Mouse (Mus musculus): ENCODE measurements around the gene Narfl. TPM values are rescaled to one million over a fixed set of nuclear protein-coding genes. Genes with fewer than 3 reads are reported as not detected.

Gene Narfl
- polyA plus RNA-seq (2017; shearing (Covaris generic)), result 32.2 TPM

DNA sequence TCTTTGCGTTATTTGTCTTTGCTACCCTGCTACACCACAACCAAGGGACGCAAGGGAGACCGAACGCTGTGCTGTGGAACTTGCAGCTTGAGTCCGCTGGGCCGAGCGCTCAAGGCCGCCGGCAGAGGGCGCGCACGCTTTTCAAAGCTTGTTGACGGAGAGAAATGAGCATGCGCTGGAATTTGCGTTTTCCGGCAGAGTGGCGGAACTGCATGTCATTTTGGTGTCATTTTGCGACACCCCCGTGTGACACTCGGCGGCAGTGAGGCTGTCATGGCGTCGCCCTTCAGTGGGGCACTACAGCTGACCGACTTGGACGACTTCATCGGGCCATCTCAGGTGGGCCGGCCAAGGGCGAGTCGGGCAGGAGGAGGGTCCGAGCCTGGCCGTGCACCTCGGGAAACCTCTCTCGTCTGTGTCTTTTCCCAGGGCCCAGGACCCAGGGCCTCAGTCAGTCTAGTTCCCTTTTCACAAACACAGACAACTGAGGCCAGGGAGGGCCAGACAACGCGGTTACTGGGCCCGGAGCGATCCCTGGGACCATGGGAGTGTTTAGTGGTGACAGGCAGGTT, at the start of gene Narfl:
Narfl (plus strand) TSS at position 228 of the 572 bp plus-strand sequence.

DNA sequence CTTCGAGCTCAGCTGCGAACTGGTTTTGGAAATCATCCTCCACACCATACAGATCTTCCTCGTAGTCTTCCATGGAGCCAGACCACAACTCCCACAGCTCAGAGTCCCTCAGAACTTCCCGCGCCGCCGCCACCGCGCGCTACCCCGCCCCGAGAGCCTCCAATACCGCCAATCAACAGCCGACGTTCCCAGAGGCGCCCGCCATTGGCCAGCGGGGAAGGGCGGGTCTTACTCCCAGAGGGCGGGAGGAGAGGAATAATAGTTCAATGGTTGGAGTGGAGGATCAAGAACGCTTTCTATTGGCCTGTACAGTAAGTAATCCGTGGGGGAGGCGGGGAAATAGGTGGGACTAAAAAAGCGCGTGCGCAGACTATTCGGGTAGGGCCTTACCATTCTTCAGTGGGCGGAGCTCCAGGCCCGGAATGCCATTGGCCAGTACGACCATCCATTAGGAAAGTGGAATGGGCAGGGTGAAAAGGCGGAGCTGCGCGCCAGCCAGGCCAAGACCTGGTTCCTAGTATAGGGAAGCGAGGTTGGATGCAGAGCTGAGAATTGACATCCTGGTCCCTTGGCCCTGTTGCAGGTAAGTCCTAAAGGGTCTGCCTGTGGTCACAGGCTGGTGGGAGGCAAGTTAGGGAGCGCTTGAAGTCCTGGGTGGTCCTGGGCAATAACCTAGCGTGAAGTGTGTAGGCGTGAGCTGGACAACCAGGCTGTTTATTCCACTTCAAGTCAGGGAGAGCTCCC, 46.1 kb upstream of the Narfl start, which contains the start of the genes Chtf18 and Rpusd1:
Chtf18 (minus strand) TSS at position 155 of the 744 bp plus-strand sequence.
Rpusd1 (plus strand) TSS at position 406 of the 744 bp plus-strand sequence.

DNA sequence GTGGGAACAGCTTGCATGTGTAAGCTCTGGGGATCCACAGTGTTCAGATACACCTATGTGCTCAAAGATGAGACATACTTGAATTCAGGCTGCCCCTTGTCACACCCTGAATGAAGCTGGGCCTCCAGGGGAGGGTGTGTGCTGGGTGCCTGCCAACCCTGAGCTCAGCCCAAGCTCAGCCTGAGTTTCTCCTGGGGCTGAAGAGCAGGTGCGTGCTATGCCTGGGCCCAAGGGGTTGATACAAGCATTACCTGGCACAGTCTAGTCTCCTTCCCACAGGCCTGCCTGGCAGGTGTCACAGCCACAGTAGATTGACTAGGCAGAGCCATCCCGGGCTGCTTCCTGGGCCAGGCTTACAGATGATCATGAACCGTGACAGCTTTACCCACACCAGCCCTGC, 37.8 kb upstream of the Narfl start, which contains the start of gene Mslnl:
Mslnl (plus strand) TSS at position 298 of the 400 bp plus-strand sequence.

DNA sequence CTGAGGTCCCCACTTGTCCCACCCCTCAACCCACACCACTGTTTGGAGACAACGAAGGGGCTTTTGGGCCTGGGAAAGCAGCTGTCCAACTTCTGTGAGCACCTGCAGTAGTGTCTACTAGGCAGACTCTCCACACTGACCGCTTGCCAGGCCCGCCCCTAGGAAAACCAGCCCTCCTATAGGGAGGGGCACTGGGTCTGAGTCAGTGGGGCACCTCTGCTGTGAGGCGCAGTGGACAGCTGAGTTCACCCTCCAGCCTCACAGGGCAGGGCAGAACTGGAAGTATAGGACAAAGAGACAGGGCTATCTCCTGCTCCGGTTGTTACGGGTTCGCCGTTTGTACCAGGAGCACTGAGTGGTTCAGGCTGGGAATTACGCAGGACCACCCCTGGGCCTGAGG, 19.3 kb upstream of the Narfl start, which contains the start of gene Msln:
Msln (minus strand) TSS at position 138 of the 400 bp plus-strand sequence.

DNA sequence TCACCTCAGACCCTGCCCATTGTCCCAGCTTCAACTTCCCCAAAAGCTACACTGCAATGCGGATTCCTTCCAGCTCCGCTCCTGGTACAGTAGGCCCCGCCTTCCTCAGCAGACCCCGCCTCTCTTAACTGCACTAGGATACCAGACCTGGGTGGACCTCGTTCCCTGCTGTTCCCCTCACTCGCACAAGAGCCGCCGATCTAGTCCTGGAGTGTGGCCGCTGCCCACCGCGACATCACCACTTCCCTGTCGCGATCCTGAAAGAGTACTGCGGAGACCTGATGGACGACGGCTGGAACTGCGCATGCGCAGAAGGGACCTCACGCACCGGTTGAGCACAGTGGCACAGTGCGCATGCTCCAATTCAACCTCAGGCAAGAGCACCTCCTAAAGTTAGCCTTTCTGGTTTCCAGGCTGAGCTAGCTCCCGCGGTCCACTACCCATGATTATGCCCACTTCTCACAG, 11.7 kb downstream of the Narfl start, which contains the start of gene Haghl:
Haghl (minus strand) TSS at position 393 of the 465 bp plus-strand sequence.

DNA sequence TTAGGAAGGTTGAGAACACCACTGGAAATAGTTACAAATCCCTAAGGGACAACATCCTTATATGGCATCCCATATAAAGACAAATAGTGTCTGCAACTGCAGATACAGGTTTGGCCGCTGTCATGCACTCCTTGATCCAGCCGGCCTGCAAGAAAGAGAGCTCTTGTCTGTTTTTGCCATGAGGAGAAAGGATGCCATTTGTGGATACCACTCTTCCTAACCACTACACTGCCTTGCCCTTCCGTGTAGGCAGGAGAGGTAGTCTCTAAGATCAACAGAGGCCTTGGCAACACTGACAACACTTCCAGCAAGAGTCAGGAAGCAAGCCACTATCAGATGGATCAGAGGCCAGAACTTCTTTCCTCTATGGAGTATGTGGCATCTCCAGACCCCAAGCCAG, 12.7 kb downstream of the Narfl start, which contains the start of gene Ccdc78:
Ccdc78 (plus strand) TSS at position 301 of the 400 bp plus-strand sequence.

DNA sequence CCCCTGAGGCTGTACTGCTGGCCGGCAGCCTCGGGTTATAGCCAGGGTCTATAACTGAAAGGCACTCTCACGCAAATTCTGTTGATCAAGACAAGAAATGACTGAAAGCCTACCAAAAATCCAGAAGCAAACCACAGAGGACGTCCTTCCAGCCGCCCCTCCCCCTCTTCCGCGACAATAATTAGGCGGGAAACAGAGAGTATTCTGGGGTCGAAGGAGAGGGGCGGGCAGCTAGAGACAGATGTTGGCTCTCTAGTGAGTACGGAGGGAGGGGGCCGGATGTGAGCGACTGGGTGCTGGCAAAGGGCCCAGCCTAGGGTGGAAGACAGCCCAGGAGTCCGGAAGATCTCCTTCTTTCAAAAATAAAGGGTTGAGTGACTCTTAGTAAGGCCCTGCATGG, 19.0 kb downstream of the Narfl start, which contains the start of gene Fam173a:
Fam173a (minus strand) TSS at position 287 of the 400 bp plus-strand sequence.

DNA sequence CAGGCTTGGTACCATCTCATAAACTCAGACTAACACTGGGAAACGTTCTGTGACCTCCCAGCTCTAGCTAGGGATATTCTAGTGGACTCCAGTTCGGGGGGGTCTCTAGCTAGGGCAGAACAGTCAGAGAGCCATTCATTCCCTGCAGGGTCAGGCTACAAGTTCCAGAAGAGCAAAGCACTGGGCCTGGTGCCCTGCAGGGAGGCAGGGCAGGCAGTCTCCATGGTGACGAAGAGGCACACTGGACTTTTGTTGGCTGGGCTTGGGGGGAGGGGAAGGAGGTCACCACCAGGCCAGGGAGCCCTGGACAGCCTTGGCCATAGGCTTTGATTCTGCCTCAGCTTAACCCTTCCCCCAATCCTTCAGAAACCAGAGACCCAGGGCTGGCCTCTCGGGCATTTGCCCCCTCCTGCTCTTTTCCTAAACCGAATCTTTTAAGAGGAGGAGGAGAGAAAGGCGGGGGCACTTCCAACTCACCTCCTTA, 22.1 kb downstream of the Narfl start, which contains the start of gene AC134908.4:
AC134908.4 (minus strand) TSS at position 51 of the 484 bp plus-strand sequence.

DNA sequence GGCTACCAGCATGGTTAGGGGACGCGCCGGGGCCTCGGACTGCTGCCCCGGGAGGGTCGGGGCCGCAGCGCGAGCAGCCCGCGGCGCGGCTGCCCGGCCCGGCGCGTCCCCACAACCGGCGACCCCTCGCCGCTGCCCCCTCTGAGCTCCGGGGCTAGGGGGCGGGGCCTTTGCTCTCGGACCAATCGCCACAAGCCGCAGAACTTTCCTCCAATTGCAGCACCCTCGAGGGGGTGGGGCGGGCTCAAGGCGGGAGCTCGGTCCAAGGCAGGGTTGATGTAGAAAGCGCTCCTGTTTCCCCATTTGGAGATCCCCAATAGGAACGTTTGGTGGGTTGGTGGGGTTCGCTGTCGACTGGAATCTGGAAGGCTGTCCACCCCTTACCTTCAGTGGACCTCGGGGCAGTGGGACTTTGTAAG, 23.4 kb downstream of the Narfl start, which contains the start of gene Metrn:
Metrn (minus strand) TSS at position 186 of the 419 bp plus-strand sequence.

DNA sequence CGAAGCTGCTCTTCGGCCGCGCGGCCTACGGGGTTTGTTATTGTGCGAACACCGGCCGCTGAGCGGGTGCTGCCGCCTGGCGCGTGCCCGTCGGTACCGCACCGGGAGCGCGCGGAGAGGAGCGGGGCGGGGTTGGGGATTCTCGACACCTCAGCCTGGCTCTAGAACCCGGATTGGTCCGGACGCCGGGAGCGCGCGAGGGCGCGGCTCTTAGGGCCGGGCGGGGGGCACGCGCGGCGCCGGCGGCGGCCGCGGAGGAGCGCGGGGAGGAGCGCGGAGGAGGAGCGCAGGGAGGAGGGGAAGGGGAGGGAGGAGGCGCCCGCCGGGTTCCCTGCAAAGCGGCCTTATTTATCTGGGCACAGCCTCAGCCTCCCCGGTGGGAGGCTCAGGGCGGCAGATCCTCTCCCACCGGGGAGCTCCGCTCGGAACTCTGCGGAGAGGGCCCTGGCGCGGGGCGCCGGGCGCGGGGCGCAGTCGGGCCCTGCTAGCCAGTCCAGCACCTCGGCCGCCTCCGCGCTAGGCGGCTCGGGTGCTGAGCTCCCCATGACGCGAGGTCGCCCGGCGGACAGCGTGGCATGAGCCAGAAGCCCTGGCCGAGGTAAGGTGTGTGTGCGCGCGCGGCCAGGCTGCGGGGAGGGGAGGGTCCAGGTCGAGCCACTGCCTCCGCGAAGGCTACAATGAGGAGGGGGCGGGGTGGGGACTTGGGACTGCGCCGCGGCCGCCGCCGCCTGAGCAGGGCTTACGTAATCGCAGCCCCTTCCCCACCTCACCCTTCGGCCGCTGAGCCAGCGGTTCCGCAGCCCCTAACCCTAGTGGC, 35.4 kb downstream of the Narfl start, which contains the start of gene Fbxl16:
Fbxl16 (plus strand) TSS at position 297 of the 817 bp plus-strand sequence.

DNA sequence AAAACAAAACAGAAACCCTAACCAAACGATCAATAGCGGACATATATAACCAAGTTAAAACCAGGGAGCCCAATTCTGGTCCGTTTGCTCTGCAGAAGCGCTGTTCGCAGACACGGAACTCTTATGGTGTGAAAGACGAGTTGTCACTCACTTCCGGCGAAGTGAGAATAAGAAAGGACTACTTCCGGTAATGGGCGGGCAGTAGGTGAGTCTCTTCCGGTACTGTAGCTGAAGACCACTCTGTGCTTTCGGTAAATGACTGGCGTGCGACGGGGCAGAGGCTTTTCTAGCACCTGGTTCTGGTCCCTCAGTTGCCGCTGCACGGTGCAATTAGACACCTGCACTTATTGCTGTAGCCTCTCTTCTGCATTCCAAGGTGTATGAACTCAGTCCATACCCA, 49.9 kb downstream of the Narfl start, which contains the start of gene Wdr24:
Wdr24 (plus strand) TSS at position 176 of the 400 bp plus-strand sequence.

DNA sequence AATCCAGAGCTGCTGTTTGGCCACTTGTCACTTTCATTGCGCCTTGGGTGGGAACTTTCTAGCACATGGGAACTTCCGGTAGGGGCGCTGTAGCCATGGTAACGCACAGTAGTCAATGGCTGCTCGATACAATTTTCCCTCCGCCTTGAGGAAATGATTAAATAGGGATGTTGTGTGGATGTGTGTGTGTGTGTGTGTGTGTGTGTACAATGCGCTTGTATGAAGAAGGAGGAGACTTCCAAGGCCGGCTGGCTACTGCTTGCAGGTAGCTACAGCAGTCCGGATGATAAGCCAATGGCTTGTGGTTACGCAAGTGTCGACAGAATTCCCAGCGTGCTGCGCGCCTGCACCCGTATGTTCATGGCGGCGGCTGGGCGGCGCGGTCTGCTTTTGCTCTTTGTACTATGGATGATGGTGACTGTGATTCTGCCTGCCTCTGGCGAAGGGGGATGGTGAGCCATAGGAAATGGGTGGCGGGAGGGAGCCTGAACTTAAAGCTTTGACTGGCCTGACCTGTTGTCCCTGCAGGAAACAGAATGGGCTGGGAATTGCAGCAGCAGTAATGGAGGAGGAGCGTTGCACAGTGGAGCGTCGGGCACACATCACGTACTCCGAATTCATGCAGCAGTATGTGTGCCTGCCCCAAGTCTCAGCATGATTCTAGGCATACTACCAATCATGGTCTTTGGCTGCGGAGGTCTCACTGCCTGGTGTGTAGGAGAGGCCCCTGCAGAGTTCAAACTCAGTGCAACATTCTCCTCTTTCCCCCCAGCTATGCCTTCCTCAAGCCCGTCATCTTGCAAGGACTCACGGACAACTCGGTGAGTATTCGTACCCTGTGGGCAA, 55.4 kb downstream of the Narfl start, which contains the start of gene Jmjd8:
Jmjd8 (plus strand) TSS at position 156 of the 846 bp plus-strand sequence.

Other genes starting within 250 kb of the Narfl start
- not detected for gene Sox8, start 203.1 kb upstream of the Narfl start, polyA plus RNA-seq (2017; shearing (Covaris generic))
- gene Lmf1, start 194.7 kb upstream of the Narfl start, polyA plus RNA-seq (2017; shearing (Covaris generic)), result 27.7 TPM
- not detected for gene Gng13, start 56.6 kb upstream of the Narfl start, polyA plus RNA-seq (2017; shearing (Covaris generic))
- 7.4 TPM for gene Chtf18, start 46.4 kb upstream of the Narfl start, polyA plus RNA-seq (2017; shearing (Covaris generic))
- 18.0 TPM for gene Rpusd1, start 46.1 kb upstream of the Narfl start, polyA plus RNA-seq (2017; shearing (Covaris generic))
- gene Mslnl, start 37.7 kb upstream of the Narfl start, polyA plus RNA-seq (2017; shearing (Covaris generic)), result not detected
- gene Msln, start 19.4 kb upstream of the Narfl start, polyA plus RNA-seq (2017; shearing (Covaris generic)), result not detected
- 59.1 TPM for gene Haghl, start 11.9 kb downstream of the Narfl start, polyA plus RNA-seq (2017; shearing (Covaris generic))
- 0.35 TPM for gene Ccdc78, start 12.8 kb downstream of the Narfl start, polyA plus RNA-seq (2017; shearing (Covaris generic))
- gene Fam173a, start 19.1 kb downstream of the Narfl start, polyA plus RNA-seq (2017; shearing (Covaris generic)), result 247 TPM
- gene AC134908.4, start 21.9 kb downstream of the Narfl start, polyA plus RNA-seq (2017; shearing (Covaris generic)), result not detected
- gene Metrn, start 23.4 kb downstream of the Narfl start, polyA plus RNA-seq (2017; shearing (Covaris generic)), result 15.2 TPM
- gene Fbxl16, start 35.3 kb downstream of the Narfl start, polyA plus RNA-seq (2017; shearing (Covaris generic)), result not detected
- gene Wdr24, start 49.9 kb downstream of the Narfl start, polyA plus RNA-seq (2017; shearing (Covaris generic)), result 54.5 TPM
- gene Jmjd8, start 55.1 kb downstream of the Narfl start, polyA plus RNA-seq (2017; shearing (Covaris generic)), result 46.5 TPM
- 123 TPM for gene Stub1, start 59.6 kb downstream of the Narfl start, polyA plus RNA-seq (2017; shearing (Covaris generic))
- 0.80 TPM for gene Rhbdl1, start 63.5 kb downstream of the Narfl start, polyA plus RNA-seq (2017; shearing (Covaris generic))
- gene Gm20683, start 68.0 kb downstream of the Narfl start, polyA plus RNA-seq (2017; shearing (Covaris generic)), result 0.59 TPM
- gene Rhot2, start 71.1 kb downstream of the Narfl start, polyA plus RNA-seq (2017; shearing (Covaris generic)), result 49.6 TPM
- gene Wdr90, start 87.7 kb downstream of the Narfl start, polyA plus RNA-seq (2017; shearing (Covaris generic)), result 9.9 TPM
- gene Mcrip2, start 95.0 kb downstream of the Narfl start, polyA plus RNA-seq (2017; shearing (Covaris generic)), result 6.3 TPM
- gene Mettl26, start 101.3 kb downstream of the Narfl start, polyA plus RNA-seq (2017; shearing (Covaris generic)), result 103 TPM
- 1.0 TPM for gene Wfikkn1, start 107.1 kb downstream of the Narfl start, polyA plus RNA-seq (2017; shearing (Covaris generic))
- gene Rab40c, start 146.0 kb downstream of the Narfl start, polyA plus RNA-seq (2017; shearing (Covaris generic)), result 9.1 TPM
- 76.3 TPM for gene Pigq, start 171.2 kb downstream of the Narfl start, polyA plus RNA-seq (2017; shearing (Covaris generic))
- gene Nhlrc4, start 171.2 kb downstream of the Narfl start, polyA plus RNA-seq (2017; shearing (Covaris generic)), result not detected
- gene A930017K11Rik, start 178.8 kb downstream of the Narfl start, polyA plus RNA-seq (2017; shearing (Covaris generic)), result not detected
- 27.9 TPM for gene Capn15, start 212.0 kb downstream of the Narfl start, polyA plus RNA-seq (2017; shearing (Covaris generic))

Data from inflammation-experienced regulatory T-cells, adult 16 weeks (primary cell).